Mouse (Mus musculus): ENCODE measurements at regions not wholly inside any gene's neighbourhood (a gene's known extent, or its start where the extent isn't known, plus 50 kb on each side); places are given as distances from the start of the nearest gene placed in this dataset.
A peak's percentile ranks its signal among the peaks of the same experiment; 100 is the strongest.
"Not testable (repeated sequence)": the region's sequence is repeated elsewhere in the genome, so short reads cannot be mapped to it uniquely, and the experiment has no call there.

GRCm38 (mm10) chr13:50314001-50314400, 63.9 kb upstream of the Gm906 start:
- not testable (repeated sequence) for DNase-seq (ENCODE audit: low read depth)

GRCm38 (mm10) chr13:50322512-50322911, 72.4 kb upstream of the Gm906 start:
- peak; percentile 24 for DNase-seq (ENCODE audit: low read depth)

- DNase-seq (ENCODE audit: low read depth), result peak; percentile 11
Measured at GRCm38 (mm10) chr13:50328614-50329013, 78.5 kb upstream of the Gm906 start.

- DNase-seq (ENCODE audit: low read depth), result no peak
Measured at GRCm38 (mm10) chr13:50344121-50344520, 73.5 kb upstream of the Fbxw17 start.

- DNase-seq (ENCODE audit: low read depth), result no peak
Measured at GRCm38 (mm10) chr13:50351946-50352345, 65.7 kb upstream of the Fbxw17 start.

GRCm38 (mm10) chr13:50355265-50355664, 62.4 kb upstream of the Fbxw17 start:
- DNase-seq (ENCODE audit: low read depth), result peak; percentile 3

GRCm38 (mm10) chr13:50359536-50359935, 58.1 kb upstream of the Fbxw17 start:
- no peak for DNase-seq (ENCODE audit: low read depth)
